Mouse (Mus musculus): ENCODE measurements around the gene Notch2.

- no peak for TF ChIP-seq CTCF (IDR thresholded peaks at IDR 0.05)
- TF ChIP-seq EP300 (IDR thresholded peaks at IDR 0.05): no peak
These were observed 4.0 kb upstream of the Notch2 start for GRCm38 (mm10) chr3:98009190-98009840.

Data from lung, postnatal 0 days (tissue).